Mouse (Mus musculus) heart, embryonic 10.5 days (tissue): ENCODE results near the gene Tex21. TPM values are rescaled to one million over a fixed set of nuclear protein-coding genes. Genes with fewer than 3 reads are reported as not detected.

Experiments used
- DNase-seq: peaks from one replicate; pipeline ENCODE4 v3.0.0-alpha.2; 2017; ENCODE audit warnings: low spot score
- H3K27ac ChIP-seq: fragments of 300-500 bp; sonication (generic); 2 replicates; pipeline ENCODE4 v1.5.1; 2016; ENCODE audit warnings: mild to moderate bottlenecking
- H3K27me3 ChIP-seq: fragments of 300-500 bp; sonication (generic); 2 replicates; pipeline ENCODE4 v1.6.1; 2016; ENCODE audit warnings: mild to moderate bottlenecking; ENCODE audit not compliant: poor library complexity, insufficient read depth, severe bottlenecking
- H3K36me3 ChIP-seq: fragments of 300-500 bp; sonication (generic); 2 replicates; pipeline ENCODE4 v1.6.1; 2016; ENCODE audit warnings: mild to moderate bottlenecking, moderate library complexity
- H3K4me1 ChIP-seq: fragments of 300-500 bp; sonication (generic); 2 replicates; pipeline ENCODE4 v1.6.1; 2016; ENCODE audit warnings: mild to moderate bottlenecking
- H3K4me3 ChIP-seq: fragments of 300-500 bp; sonication (generic); 2 replicates; pipeline ENCODE4 v1.5.1; 2016; ENCODE audit warnings: mild to moderate bottlenecking, moderate library complexity
- H3K9me3 ChIP-seq: fragments of 300-500 bp; sonication (generic); 2 replicates; pipeline ENCODE4 v1.6.1; 2016; ENCODE audit warnings: mild to moderate bottlenecking, moderate library complexity
- WGBS: fragments of 180-500 bp; shearing (Covaris S2); methylation state at CpG from one replicate; pipeline ENCODE4 v1.1.7; 2016; 5-methylcytosine and 5-hydroxymethylcytosine counted together
- polyA plus RNA-seq: library from polyadenylated mRNA; unstranded; fragments of >200 nt; fragmentation: Nextera tagmentation; extraction: Ambion mirVana; gene quantifications from 2 replicates; pipeline ENCODE4 v1.2.1, GENCODE M21; 2016

The Tex21 gene
- polyA plus RNA-seq, 1 experiment from 2014 or later: 0.06 TPM

- H3K9me3 ChIP-seq: no peaks in the 10 kb centered on the region
- peaks cover 15% of the 10 kb centered on the region for H3K4me1 ChIP-seq
- DNase-seq: no peak
- H3K4me3 ChIP-seq: no peak overlapping the region
- H3K27ac ChIP-seq: no peak overlapping the region
- WGBS: 83% methylated on average over 6 of the region's 6 CpGs
- H3K27me3 ChIP-seq: no peaks in the 10 kb centered on the region
- H3K36me3 ChIP-seq: peaks cover 31% of the 10 kb centered on the region; the same call in 1 of the 2 replicates
Measured at GRCm38 (mm10) chr12:76271516-76271915, 25.0 kb upstream of the Tex21 start.

GRCm38 (mm10) chr12:76269196-76269595 is 22.6 kb upstream of the Tex21 start:
- Histone ChIP-seq H3K27me3 (no peaks in the 10 kb centered on the region), H3K27ac (0 out of 2 replicates have a peak overlapping the region, but pooled peaks have one; percentile 42), H3K4me1 (peaks cover 15% of the 10 kb centered on the region), H3K9me3 (no peaks in the 10 kb centered on the region), H3K36me3 (peaks cover 30% of the 10 kb centered on the region; the same call in 1 of the 2 replicates), H3K4me3 (no peak overlapping the region)
- DNase-seq: no peak
- WGBS: 49% methylated on average over 7 of the region's 7 CpGs

GRCm38 (mm10) chr12:76268686-76269085 is 22.1 kb upstream of the Tex21 start:
- Histone ChIP-seq H3K27me3 (no peaks in the 10 kb centered on the region), H3K4me1 (peaks cover 18% of the 10 kb centered on the region), H3K27ac (0 out of 2 replicates have a peak overlapping the region, but pooled peaks have one; percentile 22), H3K36me3 (peaks cover 30% of the 10 kb centered on the region; the same call in 1 of the 2 replicates), H3K9me3 (no peaks in the 10 kb centered on the region), H3K4me3 (no peak overlapping the region)
- DNase-seq: no peak
- WGBS: 80% methylated on average over 10 of the region's 10 CpGs

GRCm38 (mm10) chr12:76266875-76267274 is 20.3 kb upstream of the Tex21 start:
- 75% methylated on average over 9 of the region's 9 CpGs for WGBS
- no peak for DNase-seq
- no peaks in the 10 kb centered on the region for H3K9me3 ChIP-seq
- no peak overlapping the region for H3K27ac ChIP-seq
- peaks cover 16% of the 10 kb centered on the region; the same call in 1 of the 2 replicates for H3K36me3 ChIP-seq
- no peak overlapping the region for H3K4me3 ChIP-seq
- H3K4me1 ChIP-seq: peaks cover 23% of the 10 kb centered on the region
- H3K27me3 ChIP-seq: no peaks in the 10 kb centered on the region

- no peak for DNase-seq
- peaks cover 23% of the 10 kb centered on the region for H3K4me1 ChIP-seq
- H3K4me3 ChIP-seq: no peak overlapping the region
- peaks cover 6% of the 10 kb centered on the region; the same call in 1 of the 2 replicates for H3K36me3 ChIP-seq
- 80% methylated on average over 6 of the region's 6 CpGs for WGBS
- no peaks in the 10 kb centered on the region for H3K9me3 ChIP-seq
- H3K27ac ChIP-seq: no peak overlapping the region
- H3K27me3 ChIP-seq: no peaks in the 10 kb centered on the region
Measured at GRCm38 (mm10) chr12:76265001-76265400, 18.5 kb upstream of the Tex21 start.

GRCm38 (mm10) chr12:76264325-76264965 is 17.9 kb upstream of the Tex21 start:
- no peak overlapping the region for H3K4me3 ChIP-seq
- WGBS: 88% methylated on average over 9 of the region's 9 CpGs
- no peak for DNase-seq
- no peaks in the 10 kb centered on the region for H3K27me3 ChIP-seq
- no peak overlapping the region for H3K27ac ChIP-seq
- no peaks in the 10 kb centered on the region for H3K9me3 ChIP-seq
- peaks cover 23% of the 10 kb centered on the region for H3K4me1 ChIP-seq
- H3K36me3 ChIP-seq: peaks cover 6% of the 10 kb centered on the region; the same call in 1 of the 2 replicates

GRCm38 (mm10) chr12:76263876-76264275 is 17.3 kb upstream of the Tex21 start:
- no peak overlapping the region for H3K27ac ChIP-seq
- DNase-seq: no peak
- H3K4me3 ChIP-seq: no peak overlapping the region
- H3K36me3 ChIP-seq: peaks cover 4% of the 10 kb centered on the region; the same call in 1 of the 2 replicates
- no peaks in the 10 kb centered on the region for H3K27me3 ChIP-seq
- no peaks in the 10 kb centered on the region for H3K9me3 ChIP-seq
- 78% methylated on average over 1 of the region's 1 CpGs for WGBS
- peaks cover 17% of the 10 kb centered on the region for H3K4me1 ChIP-seq

- H3K27ac ChIP-seq: no peak overlapping the region
- WGBS: 87% methylated on average over 4 of the region's 4 CpGs
- no peaks in the 10 kb centered on the region for H3K9me3 ChIP-seq
- H3K4me1 ChIP-seq: peaks cover 8% of the 10 kb centered on the region; the same call in 1 of the 2 replicates
- no peaks in the 10 kb centered on the region for H3K27me3 ChIP-seq
- DNase-seq: no peak
- H3K4me3 ChIP-seq: no peak overlapping the region
- peaks cover 4% of the 10 kb centered on the region; the same call in 1 of the 2 replicates for H3K36me3 ChIP-seq
Measured at GRCm38 (mm10) chr12:76262918-76263317, 16.4 kb upstream of the Tex21 start.

GRCm38 (mm10) chr12:76261556-76261955 is 15.0 kb upstream of the Tex21 start:
- H3K4me1 ChIP-seq: peaks cover 8% of the 10 kb centered on the region; the same call in 1 of the 2 replicates
- peaks cover 4% of the 10 kb centered on the region; the same call in 1 of the 2 replicates for H3K36me3 ChIP-seq
- no peak for DNase-seq
- H3K4me3 ChIP-seq: no peak overlapping the region
- WGBS: 91% methylated on average over 4 of the region's 4 CpGs
- H3K27me3 ChIP-seq: no peaks in the 10 kb centered on the region
- no peak overlapping the region for H3K27ac ChIP-seq
- no peaks in the 10 kb centered on the region for H3K9me3 ChIP-seq

- no peak for DNase-seq
- Histone ChIP-seq H3K36me3 (no peaks in the 10 kb centered on the region), H3K27ac (no peak overlapping the region), H3K4me1 (peaks cover 15% of the 10 kb centered on the region), H3K9me3 (no peaks in the 10 kb centered on the region), H3K4me3 (no peak overlapping the region), H3K27me3 (no peaks in the 10 kb centered on the region)
- WGBS: 89% methylated on average over 3 of the region's 3 CpGs
Measured at GRCm38 (mm10) chr12:76260673-76261072, 14.1 kb upstream of the Tex21 start.

- H3K9me3 ChIP-seq: no peaks in the 10 kb centered on the region
- 6% methylated on average over 17 of the region's 17 CpGs for WGBS
- peak overlapping the region; percentile 72 for H3K4me3 ChIP-seq
- DNase-seq: no peak
- peaks cover 17% of the 10 kb centered on the region for H3K4me1 ChIP-seq
- peak overlapping the region; percentile 92 for H3K27ac ChIP-seq
- H3K36me3 ChIP-seq: no peaks in the 10 kb centered on the region
- no peaks in the 10 kb centered on the region for H3K27me3 ChIP-seq
Measured at GRCm38 (mm10) chr12:76256114-76256843, 9.7 kb upstream of the Tex21 start.

- no peak for DNase-seq
- peak overlapping the region; percentile 92 for H3K27ac ChIP-seq
- no peaks in the 10 kb centered on the region for H3K27me3 ChIP-seq
- WGBS: under 1% methylated on average over 11 of the region's 11 CpGs
- H3K36me3 ChIP-seq: no peaks in the 10 kb centered on the region
- peak overlapping the region; percentile 72 for H3K4me3 ChIP-seq
- no peaks in the 10 kb centered on the region for H3K9me3 ChIP-seq
- H3K4me1 ChIP-seq: peaks cover 17% of the 10 kb centered on the region
Measured at GRCm38 (mm10) chr12:76255499-76255875, 8.9 kb upstream of the Tex21 start.
